Mouse (Mus musculus) ovary, postnatal 10 days (tissue): ENCODE measurements around the gene Clec10a.
"Not testable (repeated sequence)": the region's sequence is repeated elsewhere in the genome, so short reads cannot be mapped to it uniquely, and the experiment has no call there.

Experiments used
- DNase-seq: peaks from one replicate; pipeline ENCODE4 v3.0.0; 2022; ENCODE audit warnings: low spot score

Gene Clec10a

GRCm38 (mm10) chr11:70155897-70156296 lies at the start of gene Clec10a:
TSS of gene Clec10a (plus strand) at chr11:70156197.
- not testable (repeated sequence) for DNase-seq

GRCm38 (mm10) chr11:70107085-70107484 lies 48.9 kb upstream of the Clec10a start:
- no peak for DNase-seq

- DNase-seq: no peak
Measured at GRCm38 (mm10) chr11:70110146-70110545, 45.9 kb upstream of the Clec10a start.

GRCm38 (mm10) chr11:70114562-70114961 lies 41.4 kb upstream of the Clec10a start:
- no peak for DNase-seq

GRCm38 (mm10) chr11:70115901-70116300 lies 40.1 kb upstream of the Clec10a start:
- DNase-seq: no peak

- no peak for DNase-seq
Measured at GRCm38 (mm10) chr11:70129926-70130379, 26.0 kb upstream of the Clec10a start, which contains the start of gene Mgl2. TSS of gene Mgl2 (plus strand) at chr11:70130329.

GRCm38 (mm10) chr11:70135001-70135400 lies 21.0 kb upstream of the Clec10a start:
- DNase-seq: not testable (repeated sequence)

- DNase-seq: not testable (repeated sequence)
Measured at GRCm38 (mm10) chr11:70135925-70136324, 20.1 kb upstream of the Clec10a start.

- DNase-seq: no peak
Measured at GRCm38 (mm10) chr11:70139171-70139570, 16.8 kb upstream of the Clec10a start.

GRCm38 (mm10) chr11:70151072-70151471 lies 4.9 kb upstream of the Clec10a start:
- DNase-seq: no peak

GRCm38 (mm10) chr11:70162336-70162735 lies 6.3 kb downstream of the Clec10a start:
- DNase-seq: no peak

GRCm38 (mm10) chr11:70165972-70166921 lies 10.2 kb downstream of the Clec10a start:
- DNase-seq: no peak

GRCm38 (mm10) chr11:70168136-70168535 lies 12.1 kb downstream of the Clec10a start:
- DNase-seq: no peak

- not testable (repeated sequence) for DNase-seq
Measured at GRCm38 (mm10) chr11:70169471-70169870, 13.5 kb downstream of the Clec10a start.

- DNase-seq: no peak
Measured at GRCm38 (mm10) chr11:70170291-70170690, 14.3 kb downstream of the Clec10a start.

- no peak for DNase-seq
Measured at GRCm38 (mm10) chr11:70171181-70171580, 15.2 kb downstream of the Clec10a start.

- DNase-seq: no peak
Measured at GRCm38 (mm10) chr11:70171847-70172246, 15.8 kb downstream of the Clec10a start.

GRCm38 (mm10) chr11:70172298-70172697 lies 16.3 kb downstream of the Clec10a start:
- no peak for DNase-seq

GRCm38 (mm10) chr11:70174491-70174890 lies 18.5 kb downstream of the Clec10a start:
- DNase-seq: no peak

- DNase-seq: no peak
Measured at GRCm38 (mm10) chr11:70177647-70178046, 21.6 kb downstream of the Clec10a start.

- DNase-seq: no peak
Measured at GRCm38 (mm10) chr11:70178311-70178710, 22.3 kb downstream of the Clec10a start.

GRCm38 (mm10) chr11:70178756-70179155 lies 22.8 kb downstream of the Clec10a start:
- no peak for DNase-seq

GRCm38 (mm10) chr11:70179401-70179800 lies 23.4 kb downstream of the Clec10a start:
- DNase-seq: no peak
